Mouse (Mus musculus) MEL (cell line): ENCODE results near the gene Comt. TPM values are rescaled to one million over a fixed set of nuclear protein-coding genes. Genes with fewer than 3 reads are reported as not detected.

Experiments used
- DNase-seq: peaks from one replicate; pipeline ENCODE4 v3.0.0; 2011; ENCODE audit warnings: low read depth, low spot score
- H3K27ac ChIP-seq: 2 replicates; pipeline ENCODE4 v1.5.1; 2012; ENCODE audit warnings: low read depth, mild to moderate bottlenecking, control low read depth, low read length, moderate library complexity; ENCODE audit not compliant: control insufficient read depth
- H3K27me3 ChIP-seq, 2 experiments: fragments of 150-350 bp in 1 of 2; sonication (generic) in 1 of 2; 2 replicates each; pipeline ENCODE4 v1.6.1; 2012; ENCODE audit warnings: low read length in 2 of 2, mild to moderate bottlenecking in 2 of 2, improper control_type of control experiment in 1 of 2, moderate library complexity in 1 of 2; ENCODE audit not compliant: insufficient read depth in 2 of 2, control insufficient read depth in 1 of 2
- H3K36me3 ChIP-seq, 2 experiments: 2 replicates each; pipeline ENCODE4 v1.6.1; 2012 to 2014; ENCODE audit warnings: low read length in 2 of 2, improper control_type of control experiment in 1 of 2, inconsistent platforms in 1 of 2, mild to moderate bottlenecking in 1 of 2; ENCODE audit not compliant: insufficient read depth in 2 of 2, control insufficient read depth in 1 of 2
- H3K4me1 ChIP-seq, 2 experiments: fragments of 150-350 bp in 1 of 2; sonication (generic) in 1 of 2; 2 replicates each; pipeline ENCODE4 v1.6.1; 2012; ENCODE audit warnings: low read length in 2 of 2, improper control_type of control experiment in 1 of 2, mild to moderate bottlenecking in 1 of 2; ENCODE audit not compliant: insufficient read depth in 2 of 2, control insufficient read depth in 1 of 2
- H3K4me3 ChIP-seq, 2 experiments: fragments of 150-350 bp in 1 of 2; sonication (generic) in 1 of 2; 2 replicates each; pipeline ENCODE4 v1.5.1; 2012; ENCODE audit warnings: low read depth in 2 of 2, low read length in 2 of 2, mild to moderate bottlenecking in 2 of 2, moderate library complexity in 2 of 2, control low read depth in 1 of 2, improper control_type of control experiment in 1 of 2; ENCODE audit not compliant: control insufficient read depth in 1 of 2, insufficient read depth in 1 of 2
- H3K79me2 ChIP-seq: 2 replicates; pipeline ENCODE4 v1.6.1; 2012; ENCODE audit warnings: mild to moderate bottlenecking, low read length, moderate library complexity; ENCODE audit not compliant: control insufficient read depth, poor library complexity, insufficient read depth
- H3K9ac ChIP-seq: 2 replicates; pipeline ENCODE4 v1.6.1; 2012; ENCODE audit warnings: low read depth, mild to moderate bottlenecking, control low read depth, low read length, moderate library complexity; ENCODE audit not compliant: control insufficient read depth, poor library complexity, severe bottlenecking
- H3K9me3 ChIP-seq: fragments of 150-350 bp; sonication (generic); replicated peaks from 2 replicates; pipeline ENCODE4 v1.6.1; 2012; ENCODE audit warnings: mild to moderate bottlenecking, low read length, improper control_type of control experiment, moderate library complexity; ENCODE audit not compliant: insufficient read depth
- CHD1 ChIP-seq: IDR thresholded peaks from 2 replicates; pipeline ENCODE4 v1.6.1; 2012; ENCODE audit warnings: low read depth, mild to moderate bottlenecking, inconsistent platforms, low read length, improper control_type of control experiment
- CTCF ChIP-seq, 3 experiments: IDR thresholded peaks in 2 of 3; conservative IDR thresholded peaks in 1 of 3; 2 replicates each; pipeline ENCODE4 v1.5.1; 2011 to 2012; ENCODE audit warnings: low read length in 3 of 3, low read depth in 2 of 3, mild to moderate bottlenecking in 2 of 3, improper control_type of control experiment in 1 of 3, inconsistent platforms in 1 of 3, mixed read lengths in 1 of 3, moderate library complexity in 1 of 3; ENCODE audit not compliant: control insufficient read depth in 1 of 3, insufficient read depth in 1 of 3, poor library complexity in 1 of 3, severe bottlenecking in 1 of 3
- ELF1 ChIP-seq: IDR thresholded peaks from 2 replicates; pipeline ENCODE4 v1.6.1; 2014; ENCODE audit warnings: low read depth, mild to moderate bottlenecking, inconsistent platforms, low read length, improper control_type of control experiment, moderate library complexity
- ETS1 ChIP-seq: IDR thresholded peaks from 2 replicates; pipeline ENCODE4 v1.6.1; 2012; ENCODE audit warnings: low read depth, mild to moderate bottlenecking, inconsistent platforms, low read length, improper control_type of control experiment, moderate library complexity
- GABPA ChIP-seq: IDR thresholded peaks from 2 replicates; pipeline ENCODE4 v1.6.1; 2012; ENCODE audit warnings: low read depth, mild to moderate bottlenecking, inconsistent platforms, low read length, improper control_type of control experiment, moderate library complexity
- GATA1 ChIP-seq: IDR thresholded peaks from 2 replicates; pipeline ENCODE4 v1.6.1; 2011; ENCODE audit warnings: low read depth, low read length, improper control_type of control experiment
- HCFC1 ChIP-seq: IDR thresholded peaks from 2 replicates; pipeline ENCODE4 v1.6.1; 2012; ENCODE audit warnings: low read depth, mild to moderate bottlenecking, inconsistent platforms, low read length, improper control_type of control experiment, moderate library complexity
- JUND ChIP-seq: IDR thresholded peaks from 2 replicates; pipeline ENCODE4 v1.6.1; 2011; ENCODE audit warnings: low read depth, mild to moderate bottlenecking, improper control_type of control experiment, low read length
- KAT2A ChIP-seq: conservative IDR thresholded peaks from 2 replicates; pipeline ENCODE4 v1.6.1; 2012; ENCODE audit warnings: low read depth, low read length, improper control_type of control experiment, inconsistent platforms
- MAX ChIP-seq: IDR thresholded peaks from 2 replicates; pipeline ENCODE4 v1.6.1; 2011; ENCODE audit warnings: low read length, improper control_type of control experiment
- POLR2A ChIP-seq, 2 experiments: IDR thresholded peaks; 2 replicates each; pipeline ENCODE4 v1.6.1; 2011 to 2012; ENCODE audit warnings: low read length in 2 of 2, mild to moderate bottlenecking in 2 of 2, control low read depth in 1 of 2, improper control_type of control experiment in 1 of 2, low read depth in 1 of 2, moderate library complexity in 1 of 2; ENCODE audit not compliant: control insufficient read depth in 1 of 2, insufficient read depth in 1 of 2, poor library complexity in 1 of 2
- POLR2AphosphoS5 ChIP-seq: IDR thresholded peaks from 2 replicates; pipeline ENCODE4 v1.6.1; 2012; ENCODE audit warnings: low read depth, borderline replicate concordance, mild to moderate bottlenecking, inconsistent platforms, low read length, moderate library complexity, mixed read lengths
- SIN3A ChIP-seq: IDR thresholded peaks from 2 replicates; pipeline ENCODE4 v1.6.1; 2012; ENCODE audit warnings: low read length, improper control_type of control experiment, inconsistent platforms
- TAL1 ChIP-seq: IDR thresholded peaks from 2 replicates; pipeline ENCODE4 v1.6.1; 2012; ENCODE audit warnings: mild to moderate bottlenecking, inconsistent platforms, low read length, moderate library complexity, mixed read lengths
- TBP ChIP-seq: IDR thresholded peaks from 2 replicates; pipeline ENCODE4 v1.8.0; 2011; ENCODE audit warnings: low read depth, low read length, improper control_type of control experiment
- UBTF ChIP-seq: IDR thresholded peaks from 2 replicates; pipeline ENCODE4 v1.6.1; 2012; ENCODE audit warnings: low read depth, mild to moderate bottlenecking, inconsistent platforms, low read length, improper control_type of control experiment, moderate library complexity, borderline replicate concordance; ENCODE audit not compliant: insufficient read depth
- USF1 ChIP-seq: IDR thresholded peaks from 2 replicates; pipeline ENCODE4 v1.6.1; 2014; ENCODE audit warnings: low read depth, mild to moderate bottlenecking, inconsistent platforms, low read length, improper control_type of control experiment, moderate library complexity
- USF2 ChIP-seq, 2 experiments: IDR thresholded peaks; 2 replicates each; pipeline ENCODE4 v1.6.1; 2011 to 2012; ENCODE audit warnings: improper control_type of control experiment in 2 of 2, low read length in 2 of 2, borderline replicate concordance in 1 of 2, inconsistent platforms in 1 of 2, low read depth in 1 of 2, mild to moderate bottlenecking in 1 of 2; ENCODE audit not compliant: insufficient read depth in 1 of 2
- ZC3H11A ChIP-seq: IDR thresholded peaks from 2 replicates; pipeline ENCODE4 v1.6.1; 2012; ENCODE audit warnings: low read depth, mild to moderate bottlenecking, inconsistent platforms, low read length, improper control_type of control experiment
- ZKSCAN1 ChIP-seq: IDR thresholded peaks from 2 replicates; pipeline ENCODE4 v1.6.1; 2012; ENCODE audit warnings: low read depth, mild to moderate bottlenecking, inconsistent platforms, low read length, improper control_type of control experiment, moderate library complexity
- ZMIZ1 ChIP-seq: IDR thresholded peaks from 2 replicates; pipeline ENCODE4 v1.6.1; 2012; ENCODE audit warnings: low read depth, mild to moderate bottlenecking, inconsistent platforms, low read length, improper control_type of control experiment, moderate library complexity
- polyA plus RNA-seq, 2 experiments: library from polyadenylated mRNA; stranded (reverse) in 1 of 2; unstranded in 1 of 2; fragments of >175 nt in 1 of 2; fragments of >200 nt in 1 of 2; gene quantifications; 2 replicates each; pipeline versions ENCODE4 v1.2.1 to v1.2.4; 2012; ENCODE audit warnings: low replicate concordance in 2 of 2, low read depth in 1 of 2; ENCODE audit not compliant: insufficient read length in 2 of 2, insufficient read depth in 1 of 2, missing spikeins in 1 of 2
- total RNA-seq: library from RNA; depleted of rRNA; stranded (reverse); fragments of 300-350 nt; gene quantifications from 2 replicates; pipeline ENCODE4 v1.2.3, GENCODE M21; 2012

Comt gene
- total and polyA plus RNA-seq, 3 experiments: 62.5 to 71.8 TPM; not detected in 1

DNA sequence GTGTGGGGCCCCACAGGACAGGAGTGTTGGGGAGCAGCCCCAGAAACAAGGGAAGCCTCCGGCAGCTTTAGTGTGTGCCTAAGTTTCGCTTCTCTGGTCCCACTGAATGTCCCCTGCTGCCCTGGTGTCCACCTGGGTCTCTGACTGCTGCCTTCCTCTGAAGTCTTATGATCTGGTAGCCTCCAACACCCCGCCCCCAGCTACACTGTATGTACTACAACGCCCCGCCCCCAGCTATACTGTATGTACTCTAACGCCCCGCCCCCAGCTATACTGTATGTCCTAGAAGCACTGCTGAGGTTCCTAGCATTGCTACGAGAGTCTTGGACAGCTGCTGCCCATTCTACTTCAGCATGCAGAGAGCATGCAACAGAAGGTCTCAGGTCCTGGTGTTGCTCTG, 46.3 kb upstream of the Comt start:
- H3K4me1 ChIP-seq: no peaks in the 10 kb centered on the region
- H3K9me3 ChIP-seq: no peaks in the 10 kb centered on the region
- no peaks in the 10 kb centered on the region for H3K27me3 ChIP-seq
- no peak overlapping the region for H3K9ac ChIP-seq
- H3K79me2 ChIP-seq: no peaks in the 10 kb centered on the region
- no peak for DNase-seq
- no peak overlapping the region for H3K27ac ChIP-seq
- no peak overlapping the region for H3K4me3 ChIP-seq
- no peak for TF ChIP-seq ELF1
- TF ChIP-seq KAT2A: no peak
- no peak for TF ChIP-seq POLR2A (IDR thresholded peaks at IDR 0.05; ENCODE audit: control insufficient read depth in 1 of 2, insufficient read depth in 1 of 2, low read depth in 1 of 2, low read length in 2 of 2, poor library complexity in 1 of 2)
- TF ChIP-seq MAX: no peak
- TF ChIP-seq SIN3A: no peak
- no peak for TF ChIP-seq ZKSCAN1
- TF ChIP-seq CTCF (IDR thresholded peaks at IDR 0.05 in 2 of 3, conservative IDR thresholded peaks at IDR 0.05 in 1 of 3; ENCODE audit: control insufficient read depth in 1 of 3, insufficient read depth in 1 of 3, low read depth in 2 of 3, low read length in 3 of 3, poor library complexity in 1 of 3, severe bottlenecking in 1 of 3): no peak
- peaks cover 0 to 2% of the 10 kb centered on the region in 2 experiments; a peak in 1 of 4 replicates for H3K36me3 ChIP-seq

- H3K36me3 ChIP-seq: peaks cover 0 to 2% of the 10 kb centered on the region in 2 experiments; a peak in 1 of 4 replicates
- TF ChIP-seq POLR2AphosphoS5 (no peak), ETS1 (no peak), ZKSCAN1 (no peak), TBP (no peak), CHD1 (no peak), UBTF (no peak), GABPA (no peak), USF1 (no peak), GATA1 (no peak), JUND (no peak), ZC3H11A (no peak), ZMIZ1 (no peak), USF2 (IDR thresholded peaks at IDR 0.05; ENCODE audit: borderline replicate concordance in 1 of 2, insufficient read depth in 1 of 2, low read depth in 1 of 2, low read length in 2 of 2) (no peak), TAL1 (no peak), HCFC1 (no peak)
- H3K9ac ChIP-seq: no peak overlapping the region
- no peaks in the 10 kb centered on the region for H3K27me3 ChIP-seq
- H3K27ac ChIP-seq: no peak overlapping the region
- no peaks in the 10 kb centered on the region for H3K4me1 ChIP-seq
- DNase-seq: no peak
- no peak overlapping the region for H3K4me3 ChIP-seq
- H3K79me2 ChIP-seq: no peaks in the 10 kb centered on the region
- H3K9me3 ChIP-seq: no peaks in the 10 kb centered on the region
Observed at GRCm38 (mm10) chr16:18472416-18472815, 45.8 kb upstream of the Comt start.
